Mouse (Mus musculus) hindbrain, embryonic 13.5 days (tissue): ENCODE results near the gene Gls. TPM values are rescaled to one million over a fixed set of nuclear protein-coding genes. Genes with fewer than 3 reads are reported as not detected.
A peak's percentile ranks its signal among the peaks of the same experiment; 100 is the strongest.

Experiments
- ATAC-seq: fragments of 200-750 bp; cut with Nextera tagmentation; 2 replicates; pipeline ENCODE4 v1.8.0; 2017; ENCODE audit warnings: moderate TSS enrichment; ENCODE audit not compliant: low FRiP score
- H3K27ac ChIP-seq: fragments of 300-500 bp; sonication (generic); 2 replicates; pipeline ENCODE4 v1.5.1; 2015; ENCODE audit warnings: inconsistent platforms, mild to moderate bottlenecking, moderate library complexity
- H3K27me3 ChIP-seq: fragments of 300-500 bp; sonication (generic); 2 replicates; pipeline ENCODE4 v1.6.1; 2015; ENCODE audit warnings: mild to moderate bottlenecking, inconsistent platforms
- H3K36me3 ChIP-seq: fragments of 300-500 bp; sonication (generic); 2 replicates; pipeline ENCODE4 v1.6.1; 2015; ENCODE audit warnings: mild to moderate bottlenecking, inconsistent platforms
- H3K4me1 ChIP-seq: fragments of 300-500 bp; sonication (generic); replicated peaks from 2 replicates; pipeline ENCODE4 v1.6.1; 2015; ENCODE audit warnings: inconsistent platforms
- H3K4me2 ChIP-seq: fragments of 300-500 bp; sonication (generic); 2 replicates; pipeline ENCODE4 v1.6.1; 2015; ENCODE audit warnings: inconsistent platforms, mild to moderate bottlenecking, moderate library complexity
- H3K4me3 ChIP-seq: fragments of 300-500 bp; sonication (generic); 2 replicates; pipeline ENCODE4 v1.5.1; 2015; ENCODE audit warnings: mild to moderate bottlenecking, inconsistent platforms
- H3K9ac ChIP-seq: fragments of 300-500 bp; sonication (generic); 2 replicates; pipeline ENCODE4 v1.6.1; 2015; ENCODE audit warnings: mild to moderate bottlenecking, inconsistent platforms
- H3K9me3 ChIP-seq: fragments of 300-500 bp; sonication (generic); 2 replicates; pipeline ENCODE4 v1.6.1; 2016; ENCODE audit warnings: inconsistent platforms
- WGBS: fragments of 180-500 bp; shearing (Covaris S2); methylation state at CpG from one replicate; pipeline ENCODE4 v1.1.7; 2015; 5-methylcytosine and 5-hydroxymethylcytosine counted together
- polyA plus RNA-seq: library from polyadenylated mRNA; unstranded; fragments of >200 nt; fragmentation: Nextera tagmentation; extraction: Ambion mirVana; gene quantifications from 2 replicates; pipeline ENCODE4 v1.2.1, GENCODE M21; 2015

Gls gene
- polyA plus RNA-seq, 1 experiment from 2014 or later, result 29.0 TPM

DNA sequence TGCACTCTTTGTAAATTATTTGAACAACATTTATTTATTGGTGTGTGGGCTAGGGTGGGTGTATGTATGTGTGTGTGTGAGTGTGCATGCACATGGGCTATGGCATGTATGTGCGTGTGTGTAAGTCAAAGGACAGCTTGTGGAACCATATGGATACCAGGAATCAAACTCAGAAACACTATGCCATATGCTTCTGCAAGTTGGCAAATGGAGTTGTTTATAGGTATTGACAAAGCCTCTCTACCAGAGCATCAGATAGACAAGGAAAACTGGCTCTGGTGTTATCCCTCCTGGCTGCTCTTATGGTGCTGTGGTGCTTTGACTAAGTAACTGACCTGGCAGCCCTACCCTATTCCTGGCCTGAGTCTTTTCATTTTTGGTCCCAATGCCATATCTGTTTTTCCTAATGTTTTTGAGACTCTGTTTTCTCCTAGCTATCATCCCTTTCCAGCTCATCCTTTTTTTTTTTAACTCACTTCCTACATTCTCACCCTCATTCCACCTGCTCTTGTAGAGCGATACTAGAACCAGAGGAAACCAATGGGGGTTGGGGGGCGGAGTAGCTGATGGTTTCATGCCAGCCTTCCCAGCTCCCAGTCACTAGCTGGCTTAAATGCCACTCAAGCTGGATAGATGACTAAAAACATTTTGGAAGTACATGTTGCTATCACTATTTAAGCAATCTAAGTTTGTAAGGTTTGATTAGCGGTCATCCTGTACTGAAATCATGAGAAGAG, 27.5 kb upstream of the Gls start:
- H3K4me2 ChIP-seq, result no peak overlapping the region
- no peaks in the 10 kb centered on the region for H3K36me3 ChIP-seq
- 94% methylated on average over 4 of the region's 4 CpGs for WGBS
- H3K27ac ChIP-seq, result no peak overlapping the region
- no peak overlapping the region for H3K4me3 ChIP-seq
- H3K9me3 ChIP-seq, result no peaks in the 10 kb centered on the region
- no peak for ATAC-seq
- no peaks in the 10 kb centered on the region for H3K4me1 ChIP-seq
- no peak overlapping the region for H3K9ac ChIP-seq
- H3K27me3 ChIP-seq, result no peaks in the 10 kb centered on the region

DNA sequence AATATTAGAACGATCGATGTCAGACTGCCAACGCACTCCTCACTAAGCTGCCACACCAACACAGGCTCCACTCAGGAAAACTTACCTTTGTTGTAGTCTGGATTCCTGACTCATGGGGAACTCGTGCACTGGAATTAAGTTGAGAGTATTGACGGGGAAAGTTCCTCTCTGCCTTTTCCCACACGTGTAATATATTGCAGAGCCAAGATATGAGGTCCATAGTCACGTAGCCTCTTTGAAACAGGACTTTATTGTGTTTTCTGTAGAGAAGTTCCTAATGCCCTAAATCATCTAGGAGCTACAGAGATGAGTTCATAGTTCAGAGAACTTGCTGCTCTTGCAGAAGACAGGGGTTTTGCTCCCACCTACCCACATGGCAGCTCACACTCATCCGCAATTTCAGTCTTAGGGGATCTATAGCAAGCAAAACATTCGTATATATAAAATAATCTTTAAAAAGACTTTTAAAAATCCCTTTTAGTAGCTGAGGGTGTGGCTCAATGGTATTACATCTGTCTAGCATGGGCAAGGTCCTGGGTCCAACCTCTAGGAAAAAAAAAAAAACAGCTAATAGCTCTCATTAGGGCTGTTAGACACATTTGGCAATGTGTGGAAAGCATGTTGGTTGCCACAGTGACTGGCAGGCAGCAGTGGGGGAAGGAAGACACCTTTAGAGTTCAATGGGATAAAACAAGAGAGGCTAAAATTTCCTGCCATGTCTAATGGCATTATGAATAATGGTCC, 25.1 kb upstream of the Gls start:
- no peaks in the 10 kb centered on the region for H3K9me3 ChIP-seq
- H3K9ac ChIP-seq, result no peak overlapping the region
- no peak overlapping the region for H3K27ac ChIP-seq
- ATAC-seq, result no peak
- 89% methylated on average over 9 of the region's 9 CpGs for WGBS
- H3K36me3 ChIP-seq, result no peaks in the 10 kb centered on the region
- H3K4me2 ChIP-seq, result no peak overlapping the region
- no peaks in the 10 kb centered on the region for H3K4me1 ChIP-seq
- no peaks in the 10 kb centered on the region for H3K27me3 ChIP-seq
- no peak overlapping the region for H3K4me3 ChIP-seq

GRCm38 (mm10) chr1:52256916-52257315, 23.9 kb upstream of the Gls start:
- Histone ChIP-seq H3K9ac (no peak overlapping the region), H3K4me3 (no peak overlapping the region), H3K9me3 (no peaks in the 10 kb centered on the region), H3K4me2 (no peak overlapping the region), H3K27ac (no peak overlapping the region), H3K36me3 (no peaks in the 10 kb centered on the region), H3K27me3 (no peaks in the 10 kb centered on the region), H3K4me1 (no peaks in the 10 kb centered on the region)
- ATAC-seq, result no peak
- WGBS, result 90% methylated on average over 4 of the region's 4 CpGs

- ATAC-seq, result no peak
Measured at GRCm38 (mm10) chr1:52256194-52256593, 23.2 kb upstream of the Gls start.

DNA sequence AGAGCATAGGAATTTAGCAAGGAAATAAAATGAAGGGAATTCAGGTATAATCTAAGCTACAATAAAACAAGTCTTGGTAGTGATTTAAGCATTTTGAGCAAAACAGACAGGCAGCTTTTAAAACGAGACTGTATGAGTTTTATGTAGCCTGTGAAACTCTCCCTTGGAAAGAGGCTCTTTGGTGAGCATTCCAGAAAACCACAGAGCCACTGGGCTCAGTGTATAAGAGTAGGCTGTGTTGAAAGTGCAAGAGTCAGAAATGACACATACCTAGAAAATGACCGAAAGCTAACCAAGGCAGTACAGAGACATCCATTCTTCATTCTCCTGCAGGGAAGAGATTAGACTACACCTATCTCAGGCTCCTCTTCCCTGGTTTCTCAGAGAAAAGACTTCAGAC, 21.4 kb upstream of the Gls start:
- WGBS, result 84% methylated on average over 2 of the region's 2 CpGs
- Histone ChIP-seq H3K4me2 (no peak overlapping the region), H3K27ac (no peak overlapping the region), H3K27me3 (no peaks in the 10 kb centered on the region), H3K4me3 (no peak overlapping the region), H3K9me3 (no peaks in the 10 kb centered on the region), H3K36me3 (no peaks in the 10 kb centered on the region), H3K4me1 (no peaks in the 10 kb centered on the region), H3K9ac (no peak overlapping the region)
- ATAC-seq, result no peak

More at GRCm38 (mm10) chr1:52256194-52256593, 23.2 kb upstream of the Gls start:
- Histone ChIP-seq H3K4me3 (no peak overlapping the region), H3K9me3 (no peaks in the 10 kb centered on the region), H3K4me1 (no peaks in the 10 kb centered on the region), H3K9ac (no peak overlapping the region), H3K4me2 (no peak overlapping the region), H3K27ac (no peak overlapping the region), H3K36me3 (no peaks in the 10 kb centered on the region), H3K27me3 (no peaks in the 10 kb centered on the region)
- 78% methylated on average over 4 of the region's 4 CpGs for WGBS

GRCm38 (mm10) chr1:52253386-52253785, 20.4 kb upstream of the Gls start:
- no peaks in the 10 kb centered on the region for H3K9me3 ChIP-seq
- H3K4me1 ChIP-seq, result no peaks in the 10 kb centered on the region
- ATAC-seq, result no peak
- no peak overlapping the region for H3K4me2 ChIP-seq
- H3K36me3 ChIP-seq, result no peaks in the 10 kb centered on the region
- WGBS, result 79% methylated on average over 6 of the region's 6 CpGs
- no peaks in the 10 kb centered on the region for H3K27me3 ChIP-seq
- H3K4me3 ChIP-seq, result no peak overlapping the region
- H3K27ac ChIP-seq, result no peak overlapping the region
- no peak overlapping the region for H3K9ac ChIP-seq

DNA sequence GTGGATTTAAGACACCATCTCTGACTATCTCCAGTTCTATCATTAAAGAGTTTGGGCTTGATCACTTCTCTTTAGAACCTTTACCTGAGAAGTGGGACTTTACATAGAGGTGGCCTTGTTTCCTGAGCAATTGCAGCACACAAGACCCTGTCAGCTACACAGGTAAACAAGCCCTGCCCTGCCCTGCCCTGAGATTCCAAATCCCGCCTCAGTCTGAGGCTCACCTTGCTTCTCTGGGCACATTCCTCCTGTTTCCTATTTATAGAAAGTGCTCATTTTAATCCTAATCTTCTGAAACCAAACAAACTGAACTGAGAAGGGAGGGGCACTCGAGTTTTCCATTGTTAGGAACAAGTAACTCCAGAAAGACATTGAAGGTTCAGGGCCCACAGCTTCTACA, 19.4 kb upstream of the Gls start:
- 82% methylated on average over 2 of the region's 2 CpGs for WGBS
- H3K4me2 ChIP-seq, result no peak overlapping the region
- no peak overlapping the region for H3K9ac ChIP-seq
- H3K4me1 ChIP-seq, result no peaks in the 10 kb centered on the region
- H3K4me3 ChIP-seq, result no peak overlapping the region
- H3K9me3 ChIP-seq, result no peaks in the 10 kb centered on the region
- no peaks in the 10 kb centered on the region for H3K27me3 ChIP-seq
- H3K27ac ChIP-seq, result no peak overlapping the region
- no peak for ATAC-seq
- no peaks in the 10 kb centered on the region for H3K36me3 ChIP-seq

GRCm38 (mm10) chr1:52251038-52251735, 18.2 kb upstream of the Gls start:
- no peak overlapping the region for H3K9ac ChIP-seq
- no peaks in the 10 kb centered on the region for H3K27me3 ChIP-seq
- H3K4me3 ChIP-seq, result no peak overlapping the region
- no peaks in the 10 kb centered on the region for H3K9me3 ChIP-seq
- no peak overlapping the region for H3K4me2 ChIP-seq
- 66% methylated on average over 7 of the region's 7 CpGs for WGBS
- no peak for ATAC-seq
- no peak overlapping the region for H3K27ac ChIP-seq
- H3K4me1 ChIP-seq, result no peaks in the 10 kb centered on the region
- no peaks in the 10 kb centered on the region for H3K36me3 ChIP-seq

- H3K27ac ChIP-seq, result no peak overlapping the region
- no peaks in the 10 kb centered on the region for H3K36me3 ChIP-seq
- H3K27me3 ChIP-seq, result no peaks in the 10 kb centered on the region
- WGBS, result 96% methylated on average over 3 of the region's 3 CpGs
- H3K9ac ChIP-seq, result no peak overlapping the region
- no peaks in the 10 kb centered on the region for H3K4me1 ChIP-seq
- no peaks in the 10 kb centered on the region for H3K9me3 ChIP-seq
- no peak overlapping the region for H3K4me2 ChIP-seq
- no peak for ATAC-seq
- no peak overlapping the region for H3K4me3 ChIP-seq
Measured at GRCm38 (mm10) chr1:52248899-52249556, 16.0 kb upstream of the Gls start.

- Histone ChIP-seq H3K4me1 (no peaks in the 10 kb centered on the region), H3K27ac (no peak overlapping the region), H3K4me2 (no peak overlapping the region), H3K27me3 (no peaks in the 10 kb centered on the region), H3K4me3 (no peak overlapping the region), H3K36me3 (no peaks in the 10 kb centered on the region), H3K9ac (no peak overlapping the region), H3K9me3 (no peaks in the 10 kb centered on the region)
- 64% methylated on average over 3 of the region's 3 CpGs for WGBS
- ATAC-seq, result no peak
Measured at GRCm38 (mm10) chr1:52242270-52242669, 9.2 kb upstream of the Gls start.

DNA sequence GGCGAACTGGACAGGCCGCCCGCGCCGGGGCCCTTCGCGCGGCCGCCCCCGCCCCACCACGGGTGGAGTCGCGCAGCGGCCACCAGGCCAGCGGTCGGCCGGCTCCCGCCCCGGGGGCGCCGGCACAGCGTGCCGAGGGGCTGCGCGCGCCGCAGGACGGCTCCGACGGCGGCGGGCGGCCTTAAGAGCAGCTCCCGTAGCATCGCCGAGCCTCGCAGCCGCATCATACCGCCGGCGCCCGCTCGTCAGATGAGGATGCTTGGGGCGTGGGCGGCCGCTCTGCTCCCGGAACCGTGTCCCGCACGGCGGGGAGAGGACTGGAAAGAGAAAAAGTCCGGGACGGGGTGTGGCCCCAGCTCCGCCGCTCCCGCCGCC, 279 bp downstream of the Gls start:
- WGBS, result under 1% methylated on average over 54 of the region's 57 CpGs
- Histone ChIP-seq H3K36me3 (no peaks in the 10 kb centered on the region), H3K4me3 (peak overlapping the region; percentile 96), H3K4me2 (peak overlapping the region; percentile 69), H3K9ac (peak overlapping the region; percentile 96), H3K27ac (peak overlapping the region; percentile 98), H3K9me3 (no peaks in the 10 kb centered on the region), H3K4me1 (peaks cover 15% of the 10 kb centered on the region), H3K27me3 (0 out of 2 replicates have a peak, but pooled peaks cover 3% of the 10 kb centered on the region)
- peak; percentile 86 for ATAC-seq
